Mouse (Mus musculus): ENCODE measurements around the gene Zscan29. TPM values are rescaled to one million over a fixed set of nuclear protein-coding genes. Genes with fewer than 3 reads are reported as not detected.
"Not testable (repeated sequence)": the region's sequence is repeated elsewhere in the genome, so short reads cannot be mapped to it uniquely, and the experiment has no call there.

Zscan29 gene
- total RNA-seq, 2 experiments from 2014 or later: 7.3 to 9.0 TPM

DNA sequence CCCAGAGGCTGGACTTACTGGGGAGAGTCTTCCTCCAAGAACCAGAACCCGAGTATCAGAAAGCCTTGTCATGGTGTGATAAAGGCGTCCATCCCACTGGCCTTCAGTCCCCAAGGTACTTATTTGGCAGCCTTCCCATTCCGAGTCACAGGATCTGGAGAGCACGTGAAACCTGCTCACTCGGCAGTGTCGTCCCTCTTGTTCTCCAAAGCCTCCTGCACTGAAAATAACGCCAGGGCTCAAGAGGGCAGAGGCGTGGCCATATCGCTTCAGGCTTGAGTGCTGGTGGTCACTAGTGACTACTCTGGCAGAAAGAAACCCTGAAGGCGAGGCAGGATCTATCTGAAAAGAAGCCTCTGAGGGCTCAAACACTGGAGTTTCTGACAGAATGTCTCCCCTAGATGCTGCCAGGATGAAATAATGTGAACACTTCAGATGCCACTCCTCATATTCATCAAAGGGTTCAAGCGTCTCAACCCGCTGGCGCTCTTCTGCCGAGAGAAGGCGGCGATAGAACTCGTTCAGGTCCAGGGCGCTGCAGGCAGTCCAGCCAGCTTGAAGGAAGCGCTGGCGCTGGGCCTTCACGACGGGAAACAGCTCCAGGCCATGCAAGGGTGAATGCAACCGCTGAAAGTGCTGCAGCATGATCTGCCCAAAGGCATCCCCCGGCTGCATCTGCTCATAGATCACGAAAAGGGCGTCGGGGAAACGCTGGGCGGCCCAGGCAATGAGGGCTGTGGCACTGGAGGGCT, 31.5 kb downstream of the Zscan29 start:
- peak in 1 of 2 experiments; percentile 15 for DNase-seq (ENCODE audit: low spot score in 2 of 2)

- DNase-seq (ENCODE audit: low spot score in 2 of 2): no peak
Observed at GRCm38 (mm10) chr2:121137371-121137770, 33.6 kb downstream of the Zscan29 start.

DNA sequence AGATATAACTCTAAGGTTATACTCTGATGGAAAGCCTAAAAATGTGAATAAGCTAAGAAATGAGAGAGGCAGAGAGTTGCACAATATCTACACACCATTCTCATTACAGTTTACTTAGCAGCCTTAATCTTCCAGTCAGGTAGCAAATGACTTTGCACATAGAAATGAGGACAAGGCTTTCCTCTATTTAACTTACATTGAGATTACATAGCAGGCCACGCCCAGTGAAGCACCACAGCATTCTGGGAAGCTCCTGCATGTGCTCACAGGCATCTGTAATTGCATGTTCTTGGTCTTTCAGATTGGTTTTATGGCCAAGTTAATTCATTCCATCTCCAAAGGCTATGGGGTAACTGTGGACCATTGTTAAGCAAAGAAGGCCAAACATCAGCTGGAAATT, 38.1 kb downstream of the Zscan29 start:
- no peak for DNase-seq (ENCODE audit: low spot score in 2 of 2)

DNA sequence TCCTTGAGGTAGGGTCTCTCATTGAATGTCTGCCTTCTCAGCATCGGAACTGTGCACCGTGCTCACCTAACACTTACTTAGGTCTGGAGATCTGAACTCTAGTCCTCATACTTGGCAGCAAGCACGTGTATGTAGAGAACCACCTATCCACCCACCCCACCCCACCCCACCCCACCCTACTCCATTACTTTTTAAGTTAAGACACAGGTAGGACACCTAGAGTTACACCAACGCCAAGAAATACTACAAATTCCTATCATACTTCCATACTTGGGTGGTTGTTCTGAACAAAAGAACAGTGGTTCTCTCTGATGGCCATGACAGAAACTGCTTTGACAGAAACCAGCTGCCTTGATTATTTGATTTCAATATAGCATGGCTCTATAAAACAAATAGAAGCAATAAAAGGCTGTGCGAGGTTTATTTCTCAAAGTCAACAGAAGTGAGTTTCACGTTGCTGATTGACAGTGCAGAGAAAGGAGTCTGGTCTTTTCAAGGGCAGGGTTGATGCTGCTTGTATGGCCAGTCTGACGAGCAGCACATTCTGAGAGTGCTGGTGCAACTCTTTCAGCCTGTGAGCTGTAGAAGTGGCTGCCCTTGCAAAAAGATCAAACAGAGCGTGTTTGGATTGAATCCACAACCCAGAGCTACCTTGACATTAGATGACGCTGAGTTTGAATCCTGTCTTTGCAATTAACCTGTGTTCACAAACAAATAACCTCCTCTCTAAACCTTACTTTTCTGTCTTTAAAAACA, 41.9 kb downstream of the Zscan29 start:
- no peak for DNase-seq (ENCODE audit: low spot score in 2 of 2)

DNA sequence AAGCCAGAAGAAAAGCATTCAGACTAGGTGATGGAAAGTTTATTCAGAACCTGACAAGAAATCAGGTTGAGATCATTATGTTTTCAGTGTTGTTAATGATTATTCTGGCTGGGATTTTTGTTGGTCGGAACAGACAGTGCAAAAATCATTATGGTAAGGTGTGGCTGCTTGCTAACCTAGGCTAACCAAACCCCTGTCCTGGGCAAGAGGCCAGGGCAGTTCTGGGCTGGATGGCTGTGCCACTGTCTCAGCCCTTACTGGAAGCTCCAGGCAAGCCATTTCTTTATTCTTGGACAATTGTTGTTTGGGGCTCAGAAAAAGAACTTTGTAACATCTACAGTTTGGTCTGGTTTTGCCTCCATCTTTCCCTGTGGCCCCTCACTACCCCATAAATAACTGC, 43.4 kb downstream of the Zscan29 start:
- DNase-seq (ENCODE audit: low spot score in 2 of 2): no peak

DNA sequence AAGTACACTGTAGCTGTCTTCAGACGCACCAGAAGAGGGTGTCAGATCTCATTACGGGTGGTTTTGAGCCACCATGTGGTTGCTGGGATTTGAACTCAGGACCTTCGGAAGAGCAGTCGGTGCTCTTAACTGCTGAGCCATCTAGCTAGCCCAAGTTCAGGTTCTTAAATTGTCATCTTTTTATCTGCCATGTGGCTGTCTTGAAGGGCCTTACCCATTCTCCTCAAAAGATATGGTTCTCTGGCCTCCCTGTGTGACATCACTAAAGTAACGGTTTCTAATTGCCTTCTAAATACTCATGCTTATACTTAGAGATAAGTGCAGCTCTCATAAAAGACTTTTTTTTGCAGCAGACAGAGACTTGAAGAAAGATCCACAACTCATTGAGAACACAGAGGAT, 44.6 kb downstream of the Zscan29 start:
- DNase-seq (ENCODE audit: low spot score in 2 of 2): not testable (repeated sequence)

DNA sequence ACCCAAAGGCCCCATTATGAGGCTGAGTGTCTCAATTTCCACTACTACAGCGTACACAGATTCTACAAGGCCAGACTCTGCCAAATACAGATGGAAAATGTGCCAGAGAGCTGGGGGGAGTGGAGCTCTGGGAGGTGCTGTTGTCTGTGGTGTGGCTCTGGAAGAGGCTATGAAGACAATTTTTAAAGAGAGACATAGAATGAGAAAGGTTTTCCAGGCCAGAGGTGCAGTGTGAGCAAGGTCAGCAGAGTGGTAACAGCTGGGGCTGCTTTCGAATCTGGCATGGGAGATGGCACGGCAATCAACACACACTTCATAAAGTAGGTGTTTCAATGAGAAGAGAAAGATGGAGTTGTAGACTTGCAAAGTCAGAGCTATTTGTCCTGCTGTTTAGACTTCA, 51.7 kb downstream of the Zscan29 start:
- DNase-seq (ENCODE audit: low spot score in 2 of 2): no peak

DNA sequence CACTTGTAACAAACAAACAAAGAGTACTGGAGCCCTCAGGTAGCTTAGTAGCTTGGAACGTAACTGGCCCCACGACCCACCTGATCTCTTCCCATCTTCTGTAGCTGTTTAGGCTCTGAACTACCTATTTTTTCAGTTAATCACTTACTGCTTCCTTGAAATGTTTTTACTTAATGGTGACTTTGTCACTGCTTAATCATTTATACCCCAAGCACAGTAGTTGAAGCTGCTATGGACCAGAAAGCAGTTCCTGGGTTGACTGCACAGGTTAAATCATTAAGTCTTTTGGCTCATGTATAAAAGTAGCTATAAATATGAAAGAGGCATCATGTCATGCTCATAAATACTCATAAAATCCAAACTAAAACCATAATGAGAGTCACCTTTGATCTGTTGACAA, 55.5 kb downstream of the Zscan29 start:
- no peak for DNase-seq (ENCODE audit: low spot score in 2 of 2)

- DNase-seq (ENCODE audit: low spot score in 2 of 2): no peak
Observed at GRCm38 (mm10) chr2:121109695-121110094, 61.2 kb downstream of the Zscan29 start, which contains the start of gene Tgm7. TSS of gene Tgm7 (minus strand) at chr2:121109795.

Other genes starting within 250 kb of the Zscan29 start
- 10 to 100 TPM; 21.6 to 22.3 TPM for gene Ubr1, start 200.4 kb downstream of the Zscan29 start, total RNA-seq (2021)
- gene Tmem62, start 194.1 kb downstream of the Zscan29 start, total RNA-seq (2021): 1 to 10 TPM; 2.4 to 2.5 TPM
- gene Ccndbp1, start 162.7 kb downstream of the Zscan29 start, total RNA-seq (2021): 10 to 100 TPM; 22.2 to 22.4 TPM
- gene Epb42, start 134.1 kb downstream of the Zscan29 start, total RNA-seq (2021): under 1 TPM; 0.52 to 0.57 TPM
- gene Tgm5, start 85.3 kb downstream of the Zscan29 start, total RNA-seq (2021): under 1 TPM in 1 of 2 experiments, not detected in 1; 0.17 TPM
- not detected for gene Tgm7, start 61.3 kb downstream of the Zscan29 start, total RNA-seq (2021)
- 10 to 100 TPM; 12.8 to 13.7 TPM for gene Adal, start 30.7 kb downstream of the Zscan29 start, total RNA-seq (2021)
- gene Lcmt2, start 30.5 kb downstream of the Zscan29 start, total RNA-seq (2021): 1 to 10 TPM; 5.6 to 6.4 TPM
- gene Tubgcp4, start 471 bp downstream of the Zscan29 start, total RNA-seq (2021): 10 to 100 TPM; 20.8 to 23.1 TPM
- 10 to 100 TPM; 46.4 to 58.2 TPM for gene Trp53bp1, start 100.3 kb upstream of the Zscan29 start, total RNA-seq (2021)
- gene Map1a, start 118.5 kb upstream of the Zscan29 start, total RNA-seq (2021): 10 to 100 TPM; 17.5 to 17.7 TPM
- gene Ppip5k1, start 184.3 kb upstream of the Zscan29 start, total RNA-seq (2021): 10 to 100 TPM; 16.8 to 18.5 TPM
- gene Ckmt1, start 186.6 kb upstream of the Zscan29 start, total RNA-seq (2021): under 1 TPM in 1 of 2 experiments, not detected in 1; 0.80 TPM
- not detected for gene Strc, start 216.0 kb upstream of the Zscan29 start, total RNA-seq (2021)
- 100 to 1,000 TPM; 197 to 210 TPM for gene Pdia3, start 242.7 kb upstream of the Zscan29 start, total RNA-seq (2021)
- gene Catsper2, start 242.7 kb upstream of the Zscan29 start, total RNA-seq (2021): 1 to 10 TPM; 3.1 to 4.0 TPM